Mouse (Mus musculus) embryonic fibroblast, embryonic 13.5 days (primary cell): ENCODE measurements at regions not wholly inside any gene's neighbourhood (a gene's known extent, or its start where the extent isn't known, plus 50 kb on each side); places are given as distances from the start of the nearest gene placed in this dataset.

ENCODE experiments used
- H3K27ac ChIP-seq: 2 replicates; pipeline ENCODE4 v1.5.1; 2012; ENCODE audit warnings: low read length, control low read depth, inconsistent platforms; ENCODE audit not compliant: insufficient read depth
- H3K4me1 ChIP-seq: 2 replicates; pipeline ENCODE4 v1.6.1; 2011; ENCODE audit warnings: low read length; ENCODE audit not compliant: control insufficient read depth, insufficient read depth
- H3K4me3 ChIP-seq: 2 replicates; pipeline ENCODE4 v1.5.1; 2011; ENCODE audit warnings: mild to moderate bottlenecking, control low read depth, low read length; ENCODE audit not compliant: insufficient read depth
- CTCF ChIP-seq: IDR thresholded peaks from 2 replicates; pipeline ENCODE4 v1.5.1; 2011; ENCODE audit warnings: mild to moderate bottlenecking, control low read depth, low read length, moderate library complexity, borderline replicate concordance; ENCODE audit not compliant: insufficient read depth
- POLR2A ChIP-seq: IDR thresholded peaks from 2 replicates; pipeline ENCODE4 v1.6.1; 2011; ENCODE audit warnings: low read depth, mild to moderate bottlenecking, control low read depth, low read length, moderate library complexity

DNA sequence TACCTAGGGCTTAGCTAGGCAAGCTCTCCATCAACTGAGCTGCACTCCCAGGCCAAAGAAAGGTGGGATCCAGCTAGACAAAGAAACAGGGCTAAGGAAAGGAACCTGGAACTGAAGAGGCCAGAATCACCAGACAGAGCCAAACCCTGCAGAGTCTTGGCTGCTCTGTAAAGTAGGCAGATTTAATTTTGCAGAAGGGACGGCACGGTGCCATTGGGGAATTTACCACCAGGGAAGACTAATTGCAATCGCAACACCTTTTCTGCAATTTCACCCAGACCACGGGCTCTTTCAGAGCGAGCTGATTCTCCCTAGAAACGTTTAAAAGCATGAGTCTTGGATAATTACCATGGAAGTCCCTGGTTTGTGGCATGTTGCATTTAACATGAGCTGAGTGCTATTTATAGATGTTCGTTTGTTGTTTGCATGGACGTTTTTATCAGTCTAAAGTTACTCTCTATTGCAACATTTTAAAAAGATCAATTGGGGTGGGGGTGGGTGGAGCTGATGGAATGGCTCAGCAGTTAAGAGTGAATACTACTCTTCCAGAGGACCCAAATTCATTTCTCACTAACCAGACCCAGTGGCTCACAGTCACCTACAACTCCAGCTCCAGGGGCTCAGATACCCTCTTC lies 144.0 kb upstream of the Plekha5 start:
- no peak overlapping the region for H3K27ac ChIP-seq
- TF ChIP-seq CTCF (no peak), POLR2A (no peak)
- no peak overlapping the region for H3K4me3 ChIP-seq
- no peaks in the 10 kb centered on the region for H3K4me1 ChIP-seq

DNA sequence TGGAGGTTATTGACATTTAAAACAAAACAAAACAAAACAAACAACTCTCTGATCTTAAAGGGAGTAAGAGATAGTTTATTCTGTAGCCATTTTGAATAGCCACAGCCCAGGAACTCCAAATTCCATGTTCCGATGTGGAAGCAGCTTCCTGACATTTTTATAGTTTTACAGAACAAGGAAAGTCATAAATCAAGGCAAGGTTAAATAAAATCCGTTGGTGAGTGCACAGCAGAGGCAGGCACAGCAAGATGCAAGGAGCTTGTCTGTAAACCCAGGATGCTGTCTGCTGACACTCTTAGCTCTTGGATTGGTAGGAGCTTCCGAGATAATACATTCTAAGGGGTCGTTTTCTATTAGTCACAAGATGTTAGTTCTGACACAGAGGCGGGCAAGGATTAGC lies 145.1 kb upstream of the Plekha5 start:
- H3K27ac ChIP-seq: no peak overlapping the region
- H3K4me3 ChIP-seq: no peak overlapping the region
- TF ChIP-seq POLR2A: no peak
- no peak for TF ChIP-seq CTCF
- H3K4me1 ChIP-seq: no peaks in the 10 kb centered on the region

DNA sequence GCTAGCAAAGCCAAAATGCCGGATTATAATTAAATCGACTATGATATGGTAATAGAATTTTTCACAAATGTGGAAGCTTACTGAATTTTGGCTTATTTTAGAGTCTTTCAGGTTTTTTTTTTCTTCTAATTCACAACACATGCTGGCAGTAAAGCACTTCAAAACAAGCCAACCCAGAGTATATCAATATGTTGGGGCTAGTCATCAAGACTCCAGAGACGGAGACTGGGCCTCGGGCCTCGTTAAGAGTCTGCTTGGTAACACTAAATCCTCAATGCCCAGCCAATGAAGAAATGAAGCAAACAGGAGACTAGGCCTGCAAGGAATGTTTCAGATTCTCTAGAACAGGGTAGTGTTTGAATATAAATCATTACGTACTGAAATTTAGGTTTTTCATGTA lies 153.3 kb upstream of the Plekha5 start:
- H3K27ac ChIP-seq: no peak overlapping the region
- no peak overlapping the region for H3K4me3 ChIP-seq
- no peak for TF ChIP-seq CTCF
- TF ChIP-seq POLR2A: no peak
- no peaks in the 10 kb centered on the region for H3K4me1 ChIP-seq

DNA sequence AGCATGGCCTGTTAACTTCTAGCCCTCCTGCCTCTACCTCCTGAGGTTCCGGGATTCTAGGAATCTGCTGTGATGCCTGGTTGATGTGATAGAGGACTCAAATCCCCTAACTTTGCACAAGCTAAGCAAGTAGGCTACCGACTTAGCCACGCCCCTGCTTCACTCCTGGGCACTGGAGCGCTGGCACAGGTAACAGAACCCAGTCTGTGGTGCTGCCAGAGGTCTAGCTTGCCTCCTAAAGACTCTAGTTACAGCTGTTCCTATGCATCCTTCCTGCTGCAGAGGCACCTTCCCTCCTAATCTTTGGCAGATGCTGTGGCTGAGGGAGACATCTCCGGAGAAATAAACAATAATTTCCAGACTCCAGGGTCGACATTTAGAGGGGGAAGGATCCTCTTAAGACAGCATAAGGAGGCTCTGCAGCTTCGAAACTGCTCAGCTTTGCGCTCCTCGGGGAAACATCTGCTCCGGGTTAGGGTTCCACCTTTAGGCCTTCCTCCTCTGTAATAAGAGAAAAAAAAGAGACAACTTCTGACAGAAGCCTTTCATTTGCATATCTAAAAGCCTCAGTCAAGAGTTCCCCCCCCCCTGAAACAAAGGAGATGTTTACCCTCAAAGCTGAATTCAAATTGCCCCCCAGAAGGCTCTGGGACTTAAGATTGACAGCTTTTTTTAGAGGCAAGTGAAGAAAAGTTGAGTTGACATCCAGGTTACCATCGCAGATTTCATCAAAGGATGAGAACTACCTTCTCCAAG lies 155.4 kb upstream of the Plekha5 start:
- H3K4me1 ChIP-seq: no peaks in the 10 kb centered on the region
- H3K27ac ChIP-seq: no peak overlapping the region
- H3K4me3 ChIP-seq: no peak overlapping the region
- TF ChIP-seq CTCF: no peak
- no peak for TF ChIP-seq POLR2A

DNA sequence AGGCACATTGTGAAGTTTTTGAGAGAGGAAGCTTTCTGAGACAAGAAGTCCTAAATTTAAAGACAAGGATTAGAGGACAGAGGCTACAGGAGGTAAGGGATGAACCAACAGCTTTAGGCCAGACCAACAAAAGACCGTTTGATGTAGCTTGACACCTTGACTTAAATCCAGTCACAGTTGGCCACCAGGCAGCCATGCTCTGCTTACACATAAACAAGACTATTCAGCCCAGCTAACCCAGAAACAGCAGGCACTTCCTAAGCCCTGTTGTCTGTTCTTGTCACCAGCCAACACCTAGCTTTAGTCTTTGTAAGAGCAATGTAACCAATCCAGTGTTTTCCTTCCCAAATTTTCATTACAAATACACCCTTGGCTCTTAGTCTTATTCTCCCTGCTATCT lies 159.9 kb upstream of the Plekha5 start:
- no peak overlapping the region for H3K4me3 ChIP-seq
- no peaks in the 10 kb centered on the region for H3K4me1 ChIP-seq
- no peak for TF ChIP-seq POLR2A
- no peak for TF ChIP-seq CTCF
- no peak overlapping the region for H3K27ac ChIP-seq

DNA sequence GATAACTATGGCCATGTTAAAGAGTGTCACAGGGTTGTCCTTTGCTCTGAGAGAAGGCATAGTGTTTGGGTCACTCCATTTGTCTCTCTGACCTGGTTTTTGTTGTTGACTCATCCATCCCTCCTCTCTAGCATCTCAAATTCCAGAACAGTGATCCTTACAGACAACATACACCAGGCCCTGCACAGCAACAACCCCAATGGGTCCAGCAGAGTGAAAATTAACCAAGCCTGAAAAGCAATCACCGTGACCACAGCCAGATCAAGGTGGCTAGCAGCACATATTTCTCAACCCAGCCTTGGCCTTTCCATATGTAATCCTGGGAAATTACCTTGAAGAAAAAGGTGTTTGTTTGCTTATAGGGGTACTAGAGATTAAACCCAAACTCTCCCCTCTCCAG lies 162.0 kb upstream of the Plekha5 start:
- no peak for TF ChIP-seq CTCF
- no peak for TF ChIP-seq POLR2A
- H3K4me1 ChIP-seq: no peaks in the 10 kb centered on the region

DNA sequence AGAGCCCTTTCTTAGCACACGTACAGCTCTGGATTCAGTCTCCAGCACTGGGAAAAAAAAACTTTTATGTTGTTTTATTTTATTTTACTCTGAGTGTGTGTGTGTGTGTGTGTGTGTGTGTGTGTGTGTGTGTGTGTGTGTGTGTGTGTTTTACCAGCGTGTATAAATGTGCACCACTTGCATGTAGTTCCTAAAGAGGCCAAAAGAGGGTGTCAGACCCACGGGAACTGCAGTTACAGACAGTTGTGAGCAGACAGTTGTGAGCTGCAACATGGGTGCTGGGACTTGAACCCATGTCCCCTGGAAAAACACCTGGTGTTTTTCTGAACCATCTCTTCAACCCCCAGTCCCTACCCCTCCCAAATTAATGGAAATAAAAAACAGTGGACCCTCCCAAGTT lies 165.1 kb upstream of the Plekha5 start:
- Histone ChIP-seq H3K4me1 (no peaks in the 10 kb centered on the region), H3K27ac (no peak overlapping the region), H3K4me3 (no peak overlapping the region)
- TF ChIP-seq CTCF (no peak), POLR2A (no peak)

More for the DNA sequence above, 162.0 kb upstream of the Plekha5 start:
- Histone ChIP-seq H3K27ac (no peak overlapping the region), H3K4me3 (no peak overlapping the region)

DNA sequence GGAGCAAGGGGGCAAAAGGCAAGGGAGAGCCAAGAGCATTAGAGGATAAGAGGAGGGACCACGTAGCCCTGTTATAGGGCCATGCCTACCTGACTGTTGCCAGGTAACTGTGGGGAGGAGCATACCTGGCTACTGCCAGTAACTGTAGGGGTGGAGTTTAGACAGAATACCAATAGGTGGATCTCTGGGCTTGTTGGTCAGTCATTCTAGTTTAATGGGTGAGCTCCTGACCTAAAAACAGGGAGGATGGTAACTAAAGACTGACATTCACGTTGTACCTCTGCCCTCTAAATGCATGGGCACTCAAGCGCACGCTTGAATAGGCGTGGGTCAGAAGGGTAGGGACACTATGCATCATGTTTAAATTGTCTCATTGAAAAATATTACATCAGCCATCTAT lies 165.8 kb upstream of the Plekha5 start:
- no peak overlapping the region for H3K27ac ChIP-seq
- no peak for TF ChIP-seq POLR2A
- TF ChIP-seq CTCF: no peak
- no peaks in the 10 kb centered on the region for H3K4me1 ChIP-seq
- no peak overlapping the region for H3K4me3 ChIP-seq

DNA sequence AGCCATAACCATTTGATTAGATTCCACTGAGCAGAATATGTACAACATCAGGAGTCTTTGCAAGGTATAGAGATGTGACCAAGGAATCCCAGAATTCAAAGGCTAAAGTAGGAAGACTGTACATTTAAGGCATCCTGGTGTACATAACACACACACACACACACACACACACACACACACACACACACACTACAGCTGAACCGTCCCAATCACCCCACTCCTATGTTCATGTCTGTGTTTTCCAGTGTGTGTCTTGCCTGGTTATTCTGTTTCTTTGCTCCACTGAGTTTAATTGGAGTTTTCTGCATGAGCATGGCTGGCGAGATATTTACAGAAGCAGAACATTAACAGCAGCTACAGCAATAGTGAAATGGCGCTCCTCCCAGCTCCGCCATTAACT lies 172.3 kb upstream of the Plekha5 start:
- TF ChIP-seq CTCF (no peak), POLR2A (no peak)
- Histone ChIP-seq H3K27ac (no peak overlapping the region), H3K4me1 (no peaks in the 10 kb centered on the region), H3K4me3 (no peak overlapping the region)

DNA sequence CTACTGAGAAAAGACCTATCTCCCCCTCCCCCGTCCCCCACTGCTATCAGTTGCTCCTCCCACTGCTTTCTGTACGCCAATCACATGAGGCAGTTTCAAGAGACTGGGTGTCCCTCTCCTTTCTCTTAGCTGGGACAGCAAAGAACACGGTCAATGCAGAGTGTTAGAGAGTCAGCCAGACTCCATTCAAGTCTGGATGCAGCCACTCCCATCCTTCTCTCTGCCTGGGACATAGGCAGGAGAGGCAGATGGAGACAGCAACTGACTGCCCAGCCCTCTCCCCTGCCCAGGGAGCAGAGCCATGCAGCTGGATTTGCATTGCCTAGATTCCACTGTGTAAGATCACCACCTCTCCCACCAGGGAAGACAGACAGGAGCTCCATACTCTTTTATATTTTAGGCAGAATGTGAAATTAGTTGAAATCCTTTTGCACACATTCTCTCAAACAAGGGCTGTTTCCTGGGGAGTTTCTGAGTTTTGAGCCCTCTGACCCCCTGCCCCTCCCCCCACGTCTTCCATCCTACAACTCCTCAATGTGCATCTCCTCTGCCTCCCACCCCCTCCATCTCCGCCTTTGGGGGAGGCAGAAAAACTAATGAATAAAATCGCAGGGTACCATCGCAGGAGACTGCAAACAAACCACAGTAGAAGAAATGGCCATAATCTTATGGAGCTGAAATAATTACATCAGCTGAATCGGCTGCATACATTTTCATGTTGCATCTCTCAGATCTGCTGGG lies 180.3 kb upstream of the Plekha5 start:
- TF ChIP-seq CTCF (no peak), POLR2A (no peak)
- Histone ChIP-seq H3K27ac (no peak overlapping the region), H3K4me1 (no peaks in the 10 kb centered on the region), H3K4me3 (no peak overlapping the region)

DNA sequence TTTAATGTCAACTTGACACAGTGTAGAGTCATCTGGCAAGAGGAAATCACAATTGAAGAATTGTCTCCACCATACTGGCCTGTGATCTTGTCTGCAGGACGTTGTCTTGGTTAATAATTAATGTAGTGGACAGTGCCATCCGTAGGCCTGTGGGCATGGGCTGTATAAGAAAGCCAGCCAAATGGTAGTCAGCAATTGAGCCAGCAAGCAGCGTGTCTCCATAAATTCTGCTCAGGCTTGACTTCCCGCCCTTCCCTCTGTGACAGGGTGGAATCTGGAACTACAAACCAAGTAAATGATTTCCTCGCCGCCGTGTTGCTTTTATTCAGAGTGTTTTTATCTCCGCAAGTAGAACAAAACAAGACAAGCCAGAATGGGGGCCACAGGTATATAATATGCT lies 184.5 kb upstream of the Plekha5 start:
- TF ChIP-seq POLR2A: no peak
- TF ChIP-seq CTCF: no peak
- H3K4me1 ChIP-seq: no peaks in the 10 kb centered on the region
- H3K4me3 ChIP-seq: no peak overlapping the region
- H3K27ac ChIP-seq: no peak overlapping the region
